Mouse (Mus musculus) neural tube, embryonic 13.5 days (tissue): Measurements from ENCODE around the gene Slc25a45. TPM values are rescaled to one million over a fixed set of nuclear protein-coding genes. Genes with fewer than 3 reads are reported as not detected.
A peak's percentile ranks its signal among the peaks of the same experiment; 100 is the strongest.

ENCODE experiments used
- ATAC-seq: fragments of 200-750 bp; cut with Nextera tagmentation; 2 replicates; pipeline ENCODE4 v1.8.0; 2017; ENCODE audit warnings: low read depth, mild to moderate bottlenecking, moderate TSS enrichment, moderate library complexity
- H3K27ac ChIP-seq: fragments of 300-500 bp; sonication (generic); replicated peaks from 2 replicates; pipeline ENCODE4 v1.5.1; 2015; ENCODE audit warnings: moderate library complexity, mild to moderate bottlenecking, inconsistent platforms
- H3K27me3 ChIP-seq: fragments of 300-500 bp; sonication (generic); 2 replicates; pipeline ENCODE4 v1.6.1; 2015; ENCODE audit warnings: mild to moderate bottlenecking, inconsistent platforms
- H3K36me3 ChIP-seq: fragments of 300-500 bp; sonication (generic); 2 replicates; pipeline ENCODE4 v1.6.1; 2015; ENCODE audit warnings: mild to moderate bottlenecking, inconsistent platforms
- H3K4me1 ChIP-seq: fragments of 300-500 bp; sonication (generic); replicated peaks from 2 replicates; pipeline ENCODE4 v1.6.1; 2015; ENCODE audit warnings: inconsistent platforms
- H3K4me2 ChIP-seq: fragments of 300-500 bp; sonication (generic); 2 replicates; pipeline ENCODE4 v1.6.1; 2015; ENCODE audit warnings: inconsistent platforms, mild to moderate bottlenecking, moderate library complexity
- H3K4me3 ChIP-seq: fragments of 300-500 bp; sonication (generic); 2 replicates; pipeline ENCODE4 v1.5.1; 2015; ENCODE audit warnings: mild to moderate bottlenecking, inconsistent platforms
- H3K9ac ChIP-seq: fragments of 300-500 bp; sonication (generic); 2 replicates; pipeline ENCODE4 v1.6.1; 2015; ENCODE audit warnings: moderate library complexity, mild to moderate bottlenecking, inconsistent platforms
- H3K9me3 ChIP-seq: fragments of 300-500 bp; sonication (generic); 2 replicates; pipeline ENCODE4 v1.6.1; 2016; ENCODE audit warnings: inconsistent platforms
- WGBS: fragments of 180-500 bp; shearing (Covaris S2); methylation state at CpG from one replicate; pipeline ENCODE4 v1.1.7; 2015; 5-methylcytosine and 5-hydroxymethylcytosine counted together
- polyA plus RNA-seq: library from polyadenylated mRNA; unstranded; fragments of >200 nt; fragmentation: Nextera tagmentation; extraction: Ambion mirVana; gene quantifications from 2 replicates; pipeline ENCODE4 v1.2.1, GENCODE M21; 2015

Slc25a45 gene
- polyA plus RNA-seq, 1 experiment from 2014 or later: 2.3 TPM

DNA sequence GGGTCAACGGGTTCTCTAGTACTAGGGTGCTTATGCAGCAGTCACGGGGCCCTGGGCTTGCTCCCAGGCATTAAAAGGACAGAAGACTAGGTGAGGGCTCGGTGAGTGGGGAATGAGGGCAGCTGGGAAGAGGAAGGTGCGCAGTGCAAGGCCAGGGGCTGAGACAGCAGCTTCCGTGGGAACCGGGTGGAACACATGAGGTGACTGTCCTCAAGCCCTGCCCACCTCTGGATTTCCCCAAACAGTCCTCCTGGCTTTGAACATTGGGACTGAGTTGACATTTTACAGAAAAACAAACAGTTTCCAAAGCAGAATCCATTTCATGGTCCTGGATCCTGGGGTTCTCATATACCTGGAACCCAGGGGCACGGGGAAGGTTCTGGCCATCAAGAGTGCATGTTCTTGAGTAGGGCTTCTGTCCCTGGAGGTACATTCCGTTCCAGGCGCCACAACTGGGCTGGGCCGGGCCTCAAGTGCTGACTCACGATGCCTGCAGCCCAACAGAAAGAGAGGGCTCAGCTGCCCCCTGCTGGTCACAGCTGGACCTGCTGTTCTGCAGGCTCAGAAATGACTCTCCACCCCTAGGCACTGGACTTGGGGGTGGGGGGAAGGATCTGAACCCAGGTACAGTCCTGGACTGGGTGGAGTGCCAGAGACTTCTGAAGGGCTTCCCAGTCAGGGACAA is 27.6 kb upstream of the Slc25a45 start:
- ATAC-seq: no peak
- WGBS: 30% methylated on average over 11 of the region's 11 CpGs
- peak overlapping the region; percentile 46; the same call in 1 of the 2 replicates for H3K27ac ChIP-seq

DNA sequence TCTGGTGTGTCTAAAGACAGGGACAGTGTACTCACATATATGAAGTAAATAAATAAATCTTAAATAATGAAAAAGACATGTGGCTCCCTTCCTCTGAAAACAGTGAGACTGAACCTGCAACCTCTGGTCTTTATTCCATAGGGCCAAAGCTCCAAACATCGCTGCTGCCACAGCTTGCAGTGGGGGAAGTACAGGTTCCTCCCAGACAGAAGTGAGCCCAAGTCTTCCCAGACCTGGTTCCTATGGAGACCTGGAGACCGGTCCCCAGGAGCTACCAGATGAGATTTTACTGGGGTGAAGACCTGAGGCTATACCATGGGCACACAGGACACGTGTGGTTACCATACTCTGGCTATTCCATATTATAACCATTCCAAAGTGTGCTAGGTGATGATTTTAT is 26.7 kb upstream of the Slc25a45 start:
- no peak overlapping the region for H3K27ac ChIP-seq
- no peak overlapping the region for H3K9ac ChIP-seq
- peaks cover 46% of the 10 kb centered on the region for H3K4me1 ChIP-seq
- H3K36me3 ChIP-seq: peaks cover 30% of the 10 kb centered on the region
- no peak overlapping the region for H3K4me3 ChIP-seq
- no peaks in the 10 kb centered on the region for H3K9me3 ChIP-seq
- H3K4me2 ChIP-seq: no peak overlapping the region
- ATAC-seq: no peak
- 89% methylated on average over 3 of the region's 3 CpGs for WGBS
- H3K27me3 ChIP-seq: no peaks in the 10 kb centered on the region

More for the DNA sequence above, 27.6 kb upstream of the Slc25a45 start:
- Histone ChIP-seq H3K36me3 (peaks cover 22% of the 10 kb centered on the region), H3K4me1 (peaks cover 53% of the 10 kb centered on the region), H3K9me3 (no peaks in the 10 kb centered on the region), H3K27me3 (no peaks in the 10 kb centered on the region), H3K4me2 (peak overlapping the region; percentile 62; the same call in 1 of the 2 replicates), H3K9ac (0 out of 2 replicates have a peak overlapping the region, but pooled peaks have one; percentile 34), H3K4me3 (no peak overlapping the region)

DNA sequence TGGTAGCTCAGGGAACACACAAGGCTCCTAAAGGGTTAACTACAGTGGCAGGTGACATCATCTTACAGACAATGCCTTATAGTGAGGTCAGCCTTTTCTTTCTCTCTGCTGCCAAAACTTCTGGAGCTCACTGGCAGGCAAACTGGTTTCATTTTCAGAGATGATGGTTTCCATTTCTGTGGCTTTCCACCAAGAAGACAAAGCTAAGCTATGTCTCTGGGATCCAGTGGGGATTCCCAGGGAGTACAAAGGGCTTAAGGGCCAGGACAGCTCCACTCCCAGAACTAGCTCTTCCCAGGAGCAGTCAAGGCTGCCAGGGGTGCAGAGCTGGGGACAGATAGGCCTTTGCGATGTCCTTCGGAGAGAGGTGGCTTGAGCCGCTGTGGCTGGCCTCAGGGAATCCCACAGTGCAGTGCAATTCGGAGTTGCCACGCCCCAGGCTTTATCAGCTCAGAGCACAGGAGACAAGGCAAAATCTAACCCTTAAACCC is 26.1 kb upstream of the Slc25a45 start:
- H3K4me2 ChIP-seq: no peak overlapping the region
- H3K27ac ChIP-seq: no peak overlapping the region
- no peak overlapping the region for H3K4me3 ChIP-seq
- no peaks in the 10 kb centered on the region for H3K27me3 ChIP-seq
- H3K9ac ChIP-seq: peak overlapping the region; percentile 41; the same call in 1 of the 2 replicates
- no peak for ATAC-seq
- H3K9me3 ChIP-seq: no peaks in the 10 kb centered on the region
- peaks cover 37% of the 10 kb centered on the region for H3K36me3 ChIP-seq
- 67% methylated on average over 5 of the region's 5 CpGs for WGBS
- peaks cover 40% of the 10 kb centered on the region for H3K4me1 ChIP-seq

DNA sequence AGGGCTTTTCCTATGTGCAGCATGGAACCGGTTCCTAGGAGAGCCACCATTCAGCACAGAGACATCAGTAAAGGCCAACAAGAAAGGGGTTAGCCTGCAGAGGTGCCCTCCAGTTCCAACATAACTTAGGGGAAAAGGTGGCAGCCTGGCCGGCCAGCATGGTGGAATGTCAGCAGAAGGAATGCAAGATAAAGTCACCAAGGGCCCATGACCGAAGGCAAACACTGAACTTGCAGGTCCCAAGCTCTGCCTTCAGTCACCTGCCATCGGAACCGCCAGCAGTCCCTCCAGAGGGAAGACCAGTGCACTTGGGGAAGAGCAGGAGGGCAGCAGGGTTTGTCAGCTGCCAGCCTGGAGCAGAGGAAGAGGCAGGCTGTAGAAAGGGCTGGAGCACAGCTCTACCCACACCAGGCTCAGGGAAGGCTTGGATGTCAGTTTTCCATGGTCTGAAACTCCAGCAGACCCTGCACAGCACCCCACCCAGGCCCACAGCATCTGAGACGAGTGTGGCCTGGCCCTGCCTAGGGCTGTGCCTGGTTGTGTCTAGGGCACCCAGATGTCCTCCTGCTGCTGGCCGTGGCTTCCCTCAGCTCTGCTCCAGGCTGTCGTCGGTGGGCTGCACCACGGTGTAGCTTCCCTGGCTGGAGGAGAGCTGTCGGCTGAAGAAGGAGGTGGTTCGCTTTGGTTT is 25.4 kb upstream of the Slc25a45 start:
- no peak overlapping the region for H3K27ac ChIP-seq
- H3K4me3 ChIP-seq: no peak overlapping the region
- peaks cover 33% of the 10 kb centered on the region for H3K4me1 ChIP-seq
- peaks cover 42% of the 10 kb centered on the region for H3K36me3 ChIP-seq
- peak overlapping the region; percentile 22; the same call in 1 of the 2 replicates for H3K9ac ChIP-seq
- no peak overlapping the region for H3K4me2 ChIP-seq
- no peak for ATAC-seq
- no peaks in the 10 kb centered on the region for H3K27me3 ChIP-seq
- WGBS: 87% methylated on average over 12 of the region's 12 CpGs
- H3K9me3 ChIP-seq: no peaks in the 10 kb centered on the region

DNA sequence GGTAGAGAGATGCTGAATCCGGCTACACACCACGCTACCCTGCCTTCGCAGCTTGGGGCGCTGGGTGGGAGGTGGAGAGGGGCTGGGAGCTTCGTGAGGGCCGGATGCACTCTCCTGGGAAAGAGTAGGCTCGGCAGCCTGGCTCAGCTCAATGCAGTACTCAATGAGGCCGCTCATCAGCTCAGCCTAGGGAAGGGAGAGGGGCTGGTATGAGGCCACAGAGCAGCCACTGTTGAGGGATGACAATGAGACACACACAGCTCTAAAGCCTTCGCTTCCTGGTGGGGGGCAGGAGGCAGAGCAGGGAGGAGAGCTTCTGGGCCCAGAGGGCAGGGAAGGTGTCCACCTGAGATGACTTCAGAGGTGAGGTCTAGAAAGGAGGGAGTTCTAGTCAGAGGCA is 21.0 kb upstream of the Slc25a45 start:
- Histone ChIP-seq H3K4me2 (no peak overlapping the region), H3K9ac (0 out of 2 replicates have a peak overlapping the region, but pooled peaks have one; percentile 2), H3K27me3 (no peaks in the 10 kb centered on the region), H3K27ac (no peak overlapping the region), H3K4me3 (no peak overlapping the region), H3K4me1 (no peaks in the 10 kb centered on the region), H3K9me3 (no peaks in the 10 kb centered on the region), H3K36me3 (peaks cover 86% of the 10 kb centered on the region)
- WGBS: 81% methylated on average over 9 of the region's 9 CpGs
- ATAC-seq: no peak

DNA sequence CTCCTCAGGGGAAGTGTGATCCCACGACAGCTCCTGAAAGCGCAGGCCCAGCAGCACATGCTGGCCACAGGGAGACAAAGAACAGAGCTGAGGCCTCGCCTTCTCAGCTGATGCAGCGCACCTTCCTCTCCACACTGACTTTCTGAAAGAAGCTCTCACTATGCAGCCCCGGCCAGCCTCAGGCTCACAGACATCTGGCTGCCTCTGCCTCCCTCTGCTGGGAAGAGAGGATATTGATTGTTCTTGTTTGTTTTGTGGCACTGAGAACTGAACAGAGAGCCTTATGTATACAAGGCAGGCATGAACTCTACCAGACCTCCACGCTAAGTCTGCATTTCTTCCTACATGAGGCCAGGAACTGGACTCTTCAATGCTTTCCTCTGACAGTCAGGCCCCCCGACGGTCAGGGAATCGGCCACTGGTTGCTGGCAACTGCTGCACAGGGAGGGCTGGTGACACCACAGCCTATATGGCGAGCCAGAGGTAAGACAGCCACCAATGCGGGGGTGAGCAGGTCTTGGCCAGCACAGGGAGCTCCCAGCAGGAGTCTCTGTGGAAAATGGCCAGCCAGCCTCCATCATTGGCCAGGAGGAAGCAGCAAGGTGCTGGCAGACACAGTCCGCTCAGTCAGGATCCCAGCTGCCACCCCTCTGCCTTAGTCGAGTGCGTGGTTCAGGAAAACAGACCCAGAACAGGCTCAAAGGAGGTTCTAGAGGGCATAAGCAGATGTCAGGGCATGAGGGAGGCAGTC is 15.1 kb upstream of the Slc25a45 start:
- H3K27me3 ChIP-seq: no peaks in the 10 kb centered on the region
- no peak overlapping the region for H3K4me2 ChIP-seq
- no peaks in the 10 kb centered on the region for H3K9me3 ChIP-seq
- no peak for ATAC-seq
- H3K27ac ChIP-seq: no peak overlapping the region
- no peak overlapping the region for H3K9ac ChIP-seq
- no peaks in the 10 kb centered on the region for H3K4me1 ChIP-seq
- H3K36me3 ChIP-seq: peaks cover 99% of the 10 kb centered on the region
- no peak overlapping the region for H3K4me3 ChIP-seq
- 96% methylated on average over 14 of the region's 14 CpGs for WGBS

DNA sequence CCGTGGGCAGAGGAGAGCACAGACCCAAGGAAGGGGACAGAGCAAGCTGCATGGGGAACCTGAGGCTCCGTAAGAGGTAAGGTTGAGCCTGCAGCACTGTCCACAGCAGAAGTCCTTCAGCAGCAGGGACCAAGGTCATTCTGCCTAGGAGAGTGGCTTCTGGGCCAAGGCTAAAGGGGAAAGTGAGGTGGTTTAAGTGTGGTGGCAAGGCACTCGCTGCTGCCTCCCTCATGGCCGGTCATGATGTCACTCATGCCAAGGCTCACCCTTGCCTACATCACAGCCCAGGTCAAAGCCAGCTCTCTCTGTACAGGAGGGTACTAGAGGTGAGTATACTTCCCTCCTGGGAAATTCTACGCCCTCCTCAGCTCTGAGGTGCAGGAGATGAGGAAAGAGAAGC is 13.8 kb upstream of the Slc25a45 start:
- Histone ChIP-seq H3K4me1 (no peaks in the 10 kb centered on the region), H3K4me2 (no peak overlapping the region), H3K9me3 (no peaks in the 10 kb centered on the region), H3K36me3 (peaks cover 98% of the 10 kb centered on the region), H3K27me3 (no peaks in the 10 kb centered on the region), H3K27ac (no peak overlapping the region), H3K4me3 (no peak overlapping the region), H3K9ac (no peak overlapping the region)
- 93% methylated on average over 5 of the region's 5 CpGs for WGBS
- ATAC-seq: no peak

DNA sequence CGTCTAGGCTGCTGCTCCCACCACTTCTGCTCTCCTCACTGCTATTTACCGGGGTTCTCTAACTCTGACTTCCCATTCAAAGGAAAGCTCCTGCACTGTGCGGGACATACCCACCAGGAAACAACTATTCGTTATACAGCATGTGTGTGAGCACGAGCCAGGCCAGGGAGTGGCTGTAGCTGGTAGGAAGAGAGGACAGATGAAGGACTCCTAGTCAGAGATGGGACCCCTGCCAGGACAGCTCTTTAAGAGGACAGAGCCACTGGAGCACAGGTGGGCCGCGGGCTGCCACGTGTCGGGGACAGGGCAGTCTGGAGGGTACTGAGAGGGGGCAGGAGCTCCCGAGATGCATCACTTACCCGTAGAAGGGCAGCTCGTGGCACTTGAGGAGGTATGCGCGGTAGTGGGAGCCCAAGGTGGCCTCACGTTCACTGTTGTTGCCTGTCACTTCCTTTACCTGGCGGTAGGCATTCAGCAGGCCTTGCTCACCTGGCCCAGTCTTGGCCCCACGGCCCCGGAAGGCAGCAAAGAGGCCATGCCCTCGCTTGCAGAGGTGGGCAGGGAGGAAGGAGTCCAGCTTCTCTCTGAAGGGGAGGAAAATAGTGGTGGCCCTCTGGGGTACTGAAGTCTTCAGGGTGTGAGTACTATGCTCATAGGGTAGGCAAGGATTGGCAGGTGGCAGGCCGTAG is 12.8 kb upstream of the Slc25a45 start:
- Histone ChIP-seq H3K4me3 (no peak overlapping the region), H3K27me3 (no peaks in the 10 kb centered on the region), H3K9me3 (no peaks in the 10 kb centered on the region), H3K4me1 (no peaks in the 10 kb centered on the region), H3K9ac (no peak overlapping the region), H3K36me3 (peaks cover 97% of the 10 kb centered on the region), H3K4me2 (no peak overlapping the region), H3K27ac (no peak overlapping the region)
- WGBS: 94% methylated on average over 20 of the region's 20 CpGs
- ATAC-seq: no peak

DNA sequence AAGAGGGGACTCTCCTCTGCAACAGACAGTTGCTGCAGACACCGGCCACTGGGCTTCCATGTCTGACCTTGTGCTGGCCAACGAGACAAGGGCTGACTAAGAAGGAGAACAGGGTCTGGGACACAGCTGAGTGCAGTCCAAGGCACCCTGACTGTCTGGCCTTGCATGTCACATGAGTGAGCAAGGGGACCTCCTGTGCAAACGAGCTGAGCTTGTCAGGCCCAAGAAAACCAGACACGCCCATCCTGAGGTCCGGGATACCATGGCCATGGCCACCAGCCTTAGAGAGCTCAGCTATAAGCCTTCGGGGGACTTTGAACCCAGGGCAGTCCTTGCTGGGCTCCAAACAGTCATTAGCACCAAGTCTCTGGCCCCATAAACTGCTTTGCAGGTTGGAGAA is 9.5 kb upstream of the Slc25a45 start:
- no peak overlapping the region for H3K27ac ChIP-seq
- peaks cover 72% of the 10 kb centered on the region for H3K36me3 ChIP-seq
- H3K4me3 ChIP-seq: no peak overlapping the region
- no peak overlapping the region for H3K9ac ChIP-seq
- H3K9me3 ChIP-seq: no peaks in the 10 kb centered on the region
- H3K4me2 ChIP-seq: no peak overlapping the region
- no peak for ATAC-seq
- H3K4me1 ChIP-seq: peaks cover 27% of the 10 kb centered on the region
- WGBS: 90% methylated on average over 6 of the region's 6 CpGs
- no peaks in the 10 kb centered on the region for H3K27me3 ChIP-seq

DNA sequence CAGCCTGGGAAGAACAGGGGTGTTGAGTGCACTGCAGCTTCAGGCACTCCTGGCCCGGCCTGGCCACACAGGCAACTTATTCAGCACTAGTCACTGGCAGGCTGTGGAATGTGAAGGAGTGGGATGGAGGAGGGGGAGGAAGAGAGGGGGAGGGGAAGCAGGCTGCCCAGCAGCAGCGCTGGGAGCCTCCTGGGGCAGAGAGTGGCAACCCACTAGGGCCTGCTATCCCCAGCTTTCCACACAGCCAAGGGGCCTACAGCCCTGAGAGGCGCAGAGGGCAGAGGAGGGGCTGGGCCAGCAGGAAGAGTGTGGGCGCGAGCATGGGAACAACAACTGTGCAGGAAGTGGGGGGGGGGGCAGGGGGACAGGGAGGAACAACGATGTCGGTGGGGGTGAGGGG is 6.3 kb upstream of the Slc25a45 start:
- Histone ChIP-seq H3K9me3 (no peaks in the 10 kb centered on the region), H3K27ac (peak overlapping the region; percentile 74), H3K9ac (peak overlapping the region; percentile 58), H3K36me3 (peaks cover 41% of the 10 kb centered on the region), H3K4me1 (peaks cover 50% of the 10 kb centered on the region), H3K4me3 (no peak overlapping the region), H3K27me3 (no peaks in the 10 kb centered on the region), H3K4me2 (peak overlapping the region; percentile 22; the same call in 1 of the 2 replicates)
- peak; percentile 25; the same call in 1 of the 2 replicates for ATAC-seq
- 12% methylated on average over 7 of the region's 7 CpGs for WGBS

DNA sequence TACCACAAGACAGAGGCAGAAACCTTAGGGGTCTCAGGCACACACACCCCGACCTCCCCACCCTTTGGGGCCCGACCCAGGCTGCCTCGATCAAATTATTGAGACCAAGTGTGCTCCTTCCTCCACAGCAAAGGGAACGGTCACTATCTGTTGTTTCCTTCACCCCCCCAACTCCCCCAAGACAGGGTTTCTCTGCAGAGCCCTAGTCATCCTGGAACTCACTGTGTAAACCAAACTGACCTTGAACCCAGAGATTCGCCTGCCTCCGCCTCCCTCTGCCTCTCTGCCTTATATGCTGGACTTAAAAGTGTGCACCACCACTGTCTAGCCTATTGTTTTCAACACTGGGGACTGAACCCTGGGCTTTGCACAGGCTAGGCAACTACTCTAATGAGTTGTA is 5.9 kb upstream of the Slc25a45 start:
- Histone ChIP-seq H3K4me2 (peak overlapping the region; percentile 22; the same call in 1 of the 2 replicates), H3K27ac (peak overlapping the region; percentile 74), H3K36me3 (peaks cover 36% of the 10 kb centered on the region), H3K9me3 (no peaks in the 10 kb centered on the region), H3K27me3 (no peaks in the 10 kb centered on the region), H3K4me3 (no peak overlapping the region), H3K4me1 (peaks cover 50% of the 10 kb centered on the region), H3K9ac (peak overlapping the region; percentile 58)
- 58% methylated on average over 6 of the region's 6 CpGs for WGBS
- no peak for ATAC-seq
